Mouse (Mus musculus) MEL (cell line): Measurements from ENCODE around the gene Rapgef4. TPM values are rescaled to one million over a fixed set of nuclear protein-coding genes. Genes with fewer than 3 reads are reported as not detected.

Source experiments
- DNase-seq: peaks from one replicate; pipeline ENCODE4 v3.0.0; 2011; ENCODE audit warnings: low read depth, low spot score
- H3K27ac ChIP-seq: 2 replicates; pipeline ENCODE4 v1.5.1; 2012; ENCODE audit warnings: low read depth, mild to moderate bottlenecking, control low read depth, low read length, moderate library complexity; ENCODE audit not compliant: control insufficient read depth
- H3K27me3 ChIP-seq, 2 experiments: fragments of 150-350 bp in 1 of 2; sonication (generic) in 1 of 2; 2 replicates each; pipeline ENCODE4 v1.6.1; 2012; ENCODE audit warnings: low read length in 2 of 2, mild to moderate bottlenecking in 2 of 2, improper control_type of control experiment in 1 of 2, moderate library complexity in 1 of 2; ENCODE audit not compliant: insufficient read depth in 2 of 2, control insufficient read depth in 1 of 2
- H3K36me3 ChIP-seq, 2 experiments: 2 replicates each; pipeline ENCODE4 v1.6.1; 2012 to 2014; ENCODE audit warnings: low read length in 2 of 2, improper control_type of control experiment in 1 of 2, inconsistent platforms in 1 of 2, mild to moderate bottlenecking in 1 of 2; ENCODE audit not compliant: insufficient read depth in 2 of 2, control insufficient read depth in 1 of 2
- H3K4me1 ChIP-seq, 2 experiments: fragments of 150-350 bp in 1 of 2; sonication (generic) in 1 of 2; 2 replicates each; pipeline ENCODE4 v1.6.1; 2012; ENCODE audit warnings: low read length in 2 of 2, improper control_type of control experiment in 1 of 2, mild to moderate bottlenecking in 1 of 2; ENCODE audit not compliant: insufficient read depth in 2 of 2, control insufficient read depth in 1 of 2
- H3K4me3 ChIP-seq, 2 experiments: fragments of 150-350 bp in 1 of 2; sonication (generic) in 1 of 2; 2 replicates each; pipeline ENCODE4 v1.5.1; 2012; ENCODE audit warnings: low read depth in 2 of 2, low read length in 2 of 2, mild to moderate bottlenecking in 2 of 2, moderate library complexity in 2 of 2, control low read depth in 1 of 2, improper control_type of control experiment in 1 of 2; ENCODE audit not compliant: control insufficient read depth in 1 of 2, insufficient read depth in 1 of 2
- H3K79me2 ChIP-seq: 2 replicates; pipeline ENCODE4 v1.6.1; 2012; ENCODE audit warnings: mild to moderate bottlenecking, low read length, moderate library complexity; ENCODE audit not compliant: control insufficient read depth, poor library complexity, insufficient read depth
- H3K9ac ChIP-seq: 2 replicates; pipeline ENCODE4 v1.6.1; 2012; ENCODE audit warnings: low read depth, mild to moderate bottlenecking, control low read depth, low read length, moderate library complexity; ENCODE audit not compliant: control insufficient read depth, poor library complexity, severe bottlenecking
- H3K9me3 ChIP-seq: fragments of 150-350 bp; sonication (generic); replicated peaks from 2 replicates; pipeline ENCODE4 v1.6.1; 2012; ENCODE audit warnings: mild to moderate bottlenecking, low read length, improper control_type of control experiment, moderate library complexity; ENCODE audit not compliant: insufficient read depth
- CHD2 ChIP-seq: IDR thresholded peaks from 2 replicates; pipeline ENCODE4 v1.6.1; 2011; ENCODE audit warnings: low read length, improper control_type of control experiment
- CTCF ChIP-seq, 3 experiments: IDR thresholded peaks in 2 of 3; conservative IDR thresholded peaks in 1 of 3; 2 replicates each; pipeline ENCODE4 v1.5.1; 2011 to 2012; ENCODE audit warnings: low read length in 3 of 3, low read depth in 2 of 3, mild to moderate bottlenecking in 2 of 3, improper control_type of control experiment in 1 of 3, inconsistent platforms in 1 of 3, mixed read lengths in 1 of 3, moderate library complexity in 1 of 3; ENCODE audit not compliant: control insufficient read depth in 1 of 3, insufficient read depth in 1 of 3, poor library complexity in 1 of 3, severe bottlenecking in 1 of 3
- EP300 ChIP-seq, 2 experiments: IDR thresholded peaks; 2 replicates each; pipeline ENCODE4 v1.6.1; 2011; ENCODE audit warnings: improper control_type of control experiment in 2 of 2, low read length in 2 of 2, low read depth in 1 of 2, mild to moderate bottlenecking in 1 of 2
- ETS1 ChIP-seq: IDR thresholded peaks from 2 replicates; pipeline ENCODE4 v1.6.1; 2012; ENCODE audit warnings: low read depth, mild to moderate bottlenecking, inconsistent platforms, low read length, improper control_type of control experiment, moderate library complexity
- GATA1 ChIP-seq: IDR thresholded peaks from 2 replicates; pipeline ENCODE4 v1.6.1; 2011; ENCODE audit warnings: low read depth, low read length, improper control_type of control experiment
- JUND ChIP-seq: IDR thresholded peaks from 2 replicates; pipeline ENCODE4 v1.6.1; 2011; ENCODE audit warnings: low read depth, mild to moderate bottlenecking, improper control_type of control experiment, low read length
- KAT2A ChIP-seq: conservative IDR thresholded peaks from 2 replicates; pipeline ENCODE4 v1.6.1; 2012; ENCODE audit warnings: low read depth, low read length, improper control_type of control experiment, inconsistent platforms
- MAFK ChIP-seq: IDR thresholded peaks from 2 replicates; pipeline ENCODE4 v1.6.1; 2011; ENCODE audit warnings: low read depth, mild to moderate bottlenecking, low read length, improper control_type of control experiment, borderline replicate concordance
- MAZ ChIP-seq: IDR thresholded peaks from 2 replicates; pipeline ENCODE4 v1.6.1; 2012; ENCODE audit warnings: low read depth, mild to moderate bottlenecking, inconsistent platforms, low read length, improper control_type of control experiment
- MEF2A ChIP-seq: IDR thresholded peaks from 2 replicates; pipeline ENCODE4 v1.6.1; 2014; ENCODE audit warnings: low read depth, mild to moderate bottlenecking, inconsistent platforms, low read length, improper control_type of control experiment; ENCODE audit not compliant: poor library complexity, insufficient replicate concordance, severe bottlenecking; ENCODE audit errors: extremely low read depth
- MYC ChIP-seq: IDR thresholded peaks from 2 replicates; pipeline ENCODE4 v1.6.1; 2011; ENCODE audit warnings: low read depth, mild to moderate bottlenecking, low read length, improper control_type of control experiment, moderate library complexity
- NELFE ChIP-seq: IDR thresholded peaks from 2 replicates; pipeline ENCODE4 v1.6.1; 2011; ENCODE audit warnings: low read depth, low read length, improper control_type of control experiment
- NRF1 ChIP-seq: IDR thresholded peaks from 2 replicates; pipeline ENCODE4 v1.6.1; 2014; ENCODE audit warnings: low read depth, mild to moderate bottlenecking, inconsistent platforms, low read length, improper control_type of control experiment, moderate library complexity; ENCODE audit not compliant: poor library complexity, insufficient read depth, severe bottlenecking
- POLR2A ChIP-seq, 2 experiments: IDR thresholded peaks; 2 replicates each; pipeline ENCODE4 v1.6.1; 2011 to 2012; ENCODE audit warnings: low read length in 2 of 2, mild to moderate bottlenecking in 2 of 2, control low read depth in 1 of 2, improper control_type of control experiment in 1 of 2, low read depth in 1 of 2, moderate library complexity in 1 of 2; ENCODE audit not compliant: control insufficient read depth in 1 of 2, insufficient read depth in 1 of 2, poor library complexity in 1 of 2
- POLR2AphosphoS5 ChIP-seq: IDR thresholded peaks from 2 replicates; pipeline ENCODE4 v1.6.1; 2012; ENCODE audit warnings: low read depth, borderline replicate concordance, mild to moderate bottlenecking, inconsistent platforms, low read length, moderate library complexity, mixed read lengths
- SIN3A ChIP-seq: IDR thresholded peaks from 2 replicates; pipeline ENCODE4 v1.6.1; 2012; ENCODE audit warnings: low read length, improper control_type of control experiment, inconsistent platforms
- TAL1 ChIP-seq: IDR thresholded peaks from 2 replicates; pipeline ENCODE4 v1.6.1; 2012; ENCODE audit warnings: mild to moderate bottlenecking, inconsistent platforms, low read length, moderate library complexity, mixed read lengths
- TCF12 ChIP-seq: IDR thresholded peaks from 2 replicates; pipeline ENCODE4 v1.6.1; 2014; ENCODE audit warnings: low read depth, mild to moderate bottlenecking, inconsistent platforms, low read length, improper control_type of control experiment, moderate library complexity
- USF1 ChIP-seq: IDR thresholded peaks from 2 replicates; pipeline ENCODE4 v1.6.1; 2014; ENCODE audit warnings: low read depth, mild to moderate bottlenecking, inconsistent platforms, low read length, improper control_type of control experiment, moderate library complexity
- USF2 ChIP-seq, 2 experiments: IDR thresholded peaks; 2 replicates each; pipeline ENCODE4 v1.6.1; 2011 to 2012; ENCODE audit warnings: improper control_type of control experiment in 2 of 2, low read length in 2 of 2, borderline replicate concordance in 1 of 2, inconsistent platforms in 1 of 2, low read depth in 1 of 2, mild to moderate bottlenecking in 1 of 2; ENCODE audit not compliant: insufficient read depth in 1 of 2
- polyA plus RNA-seq, 2 experiments: library from polyadenylated mRNA; stranded (reverse) in 1 of 2; unstranded in 1 of 2; fragments of >175 nt in 1 of 2; fragments of >200 nt in 1 of 2; gene quantifications; 2 replicates each; pipeline versions ENCODE4 v1.2.1 to v1.2.4; 2012; ENCODE audit warnings: low replicate concordance in 2 of 2, low read depth in 1 of 2; ENCODE audit not compliant: insufficient read length in 2 of 2, insufficient read depth in 1 of 2, missing spikeins in 1 of 2
- total RNA-seq: library from RNA; depleted of rRNA; stranded (reverse); fragments of 300-350 nt; gene quantifications from 2 replicates; pipeline ENCODE4 v1.2.3, GENCODE M21; 2012

Rapgef4 gene
- total and polyA plus RNA-seq, 3 experiments: not detected

GRCm38 (mm10) chr2:71981896-71982295 lies 856 bp downstream of the Rapgef4 start:
- no peak overlapping the region for H3K4me3 ChIP-seq
- no peaks in the 10 kb centered on the region for H3K27me3 ChIP-seq

GRCm38 (mm10) chr2:71982868-71983597 lies 2.0 kb downstream of the Rapgef4 start:
- no peak overlapping the region for H3K27ac ChIP-seq
- H3K36me3 ChIP-seq: peaks cover 0 to 5% of the 10 kb centered on the region in 2 experiments; a peak in 2 of 4 replicates
- peaks cover 0 to 4% of the 10 kb centered on the region in 2 experiments; a peak in 2 of 4 replicates for H3K4me1 ChIP-seq
- H3K4me3 ChIP-seq: peak overlapping the region; percentile 6 to 28; a peak in 2 of 4 replicates
- no peaks in the 10 kb centered on the region for H3K9me3 ChIP-seq
- peak; percentile 52 for DNase-seq
- H3K27me3 ChIP-seq: peaks cover 0 to 2% of the 10 kb centered on the region in 2 experiments; a peak in 3 of 4 replicates
- no peak overlapping the region; the same call in 1 of the 2 replicates for H3K9ac ChIP-seq
- TF ChIP-seq KAT2A (no peak), EP300 (IDR thresholded peaks at IDR 0.05; ENCODE audit: low read depth in 1 of 2, low read length in 2 of 2) (peak in 1 of 2 experiments; percentile 24; a peak in 1 of 4 replicates), MAZ (no peak)
- H3K79me2 ChIP-seq: no peaks in the 10 kb centered on the region

More at GRCm38 (mm10) chr2:71981896-71982295, 856 bp downstream of the Rapgef4 start:
- Histone ChIP-seq H3K9me3 (no peaks in the 10 kb centered on the region), H3K27ac (no peak overlapping the region), H3K79me2 (no peaks in the 10 kb centered on the region), H3K4me1 (peaks cover 0 to 4% of the 10 kb centered on the region in 2 experiments; a peak in 2 of 4 replicates), H3K36me3 (peaks cover 0 to 5% of the 10 kb centered on the region in 2 experiments; a peak in 2 of 4 replicates), H3K9ac (no peak overlapping the region)
- no peak for TF ChIP-seq GATA1
- TF ChIP-seq POLR2AphosphoS5: no peak
- TF ChIP-seq USF1: no peak
- TF ChIP-seq SIN3A: no peak
- TF ChIP-seq TAL1: no peak
- no peak for TF ChIP-seq CHD2
- no peak for TF ChIP-seq MYC
- TF ChIP-seq NRF1: no peak
- no peak for TF ChIP-seq KAT2A
- TF ChIP-seq JUND: no peak
- no peak for TF ChIP-seq ETS1
- no peak for TF ChIP-seq EP300 (IDR thresholded peaks at IDR 0.05; ENCODE audit: low read depth in 1 of 2, low read length in 2 of 2)
- no peak for TF ChIP-seq NELFE
- TF ChIP-seq CTCF (IDR thresholded peaks at IDR 0.05 in 2 of 3, conservative IDR thresholded peaks at IDR 0.05 in 1 of 3; ENCODE audit: control insufficient read depth in 1 of 3, insufficient read depth in 1 of 3, low read depth in 2 of 3, low read length in 3 of 3, poor library complexity in 1 of 3, severe bottlenecking in 1 of 3): no peak
- TF ChIP-seq POLR2A (IDR thresholded peaks at IDR 0.05; ENCODE audit: control insufficient read depth in 1 of 2, insufficient read depth in 1 of 2, low read depth in 1 of 2, low read length in 2 of 2, poor library complexity in 1 of 2): no peak
- TF ChIP-seq USF2 (IDR thresholded peaks at IDR 0.05; ENCODE audit: borderline replicate concordance in 1 of 2, insufficient read depth in 1 of 2, low read depth in 1 of 2, low read length in 2 of 2): no peak
- no peak for TF ChIP-seq TCF12
- no peak for TF ChIP-seq MAFK
- no peak for TF ChIP-seq MEF2A
- DNase-seq: no peak
